Mouse (Mus musculus) C2C12 (cell line): ENCODE results near the gene Chchd3. TPM values are rescaled to one million over a fixed set of nuclear protein-coding genes. Genes with fewer than 3 reads are reported as not detected.

Source experiments
- H3K27me3 ChIP-seq: one replicate; pipeline ENCODE4 v1.6.1; 2011; ENCODE audit not compliant: control insufficient read depth, insufficient read depth, insufficient read length
- H3K36me3 ChIP-seq: one replicate; pipeline ENCODE4 v1.6.1; 2011; ENCODE audit not compliant: control insufficient read depth, insufficient read depth
- H3K4me3 ChIP-seq: one replicate; pipeline ENCODE4 v1.5.1; 2011; ENCODE audit warnings: mild to moderate bottlenecking, control low read depth; ENCODE audit not compliant: poor library complexity, insufficient read depth, severe bottlenecking
- H3K79me2 ChIP-seq: one replicate; pipeline ENCODE4 v1.6.1; 2011; ENCODE audit not compliant: control insufficient read depth, insufficient read depth
- H3K79me3 ChIP-seq: one replicate; pipeline ENCODE4 v1.6.1; 2011; ENCODE audit warnings: low read depth, control low read depth
- H3ac ChIP-seq: one replicate; pipeline ENCODE3; 2011; ENCODE audit warnings: low read depth; ENCODE audit not compliant: control insufficient read depth, insufficient read length
- CEBPB ChIP-seq: IDR thresholded peaks from one replicate; pipeline ENCODE4 v1.6.1; 2011; ENCODE audit warnings: low read depth, mild to moderate bottlenecking, control low read depth, moderate library complexity
- CTCF ChIP-seq: IDR thresholded peaks from one replicate; pipeline ENCODE4 v1.5.1; 2011; ENCODE audit not compliant: control insufficient read depth, insufficient read depth, insufficient read length
- FOSL1 ChIP-seq: IDR thresholded peaks from one replicate; pipeline ENCODE4 v1.8.0; 2011; ENCODE audit warnings: mild to moderate bottlenecking, low read length; ENCODE audit not compliant: poor library complexity, insufficient read depth, severe bottlenecking
- MAX ChIP-seq: IDR thresholded peaks from one replicate; pipeline ENCODE4 v1.6.1; 2011; ENCODE audit warnings: mild to moderate bottlenecking, control low read depth
- MYOD1 ChIP-seq: IDR thresholded peaks from one replicate; pipeline ENCODE4 v1.6.1; 2011; ENCODE audit warnings: low read depth; ENCODE audit not compliant: control insufficient read depth, insufficient read length
- MYOG ChIP-seq: IDR thresholded peaks from one replicate; pipeline ENCODE4 v1.6.1; 2011; ENCODE audit not compliant: control insufficient read depth, insufficient read length; ENCODE audit errors: extremely low read depth
- USF1 ChIP-seq: IDR thresholded peaks from one replicate; pipeline ENCODE4 v1.6.1; 2011; ENCODE audit warnings: low read depth, mild to moderate bottlenecking, control low read depth, moderate library complexity
- polyA plus RNA-seq: library from polyadenylated mRNA; unstranded; fragments of >200 nt; fragmentation: generic; extraction: Trizol; gene quantifications from one replicate; pipeline ENCODE4 v1.2.1, GENCODE M21; 2012; ENCODE audit warnings: missing spikeins

Chchd3 gene
- polyA plus RNA-seq, 1 experiment, result 94.8 TPM

- Histone ChIP-seq H3K4me3 (no peak overlapping the region), H3ac (no peak overlapping the region), H3K36me3 (peaks cover 23% of the 10 kb centered on the region), H3K27me3 (no peaks in the 10 kb centered on the region), H3K79me2 (peaks cover 88% of the 10 kb centered on the region), H3K79me3 (peaks cover 40% of the 10 kb centered on the region)
- TF ChIP-seq FOSL1 (no peak), CTCF (no peak), CEBPB (no peak), MYOG (no peak), MYOD1 (no peak), USF1 (no peak), MAX (no peak)
Observed at GRCm38 (mm10) chr6:33032543-33032942, 27.5 kb downstream of the Chchd3 start.

GRCm38 (mm10) chr6:33031631-33032030 lies 28.4 kb downstream of the Chchd3 start:
- TF ChIP-seq FOSL1 (no peak), MYOG (no peak), USF1 (no peak), MYOD1 (no peak), CTCF (no peak), MAX (no peak), CEBPB (no peak)
- Histone ChIP-seq H3ac (no peak overlapping the region), H3K4me3 (no peak overlapping the region), H3K27me3 (no peaks in the 10 kb centered on the region), H3K36me3 (peaks cover 15% of the 10 kb centered on the region), H3K79me2 (peaks cover 88% of the 10 kb centered on the region), H3K79me3 (peaks cover 47% of the 10 kb centered on the region)

DNA sequence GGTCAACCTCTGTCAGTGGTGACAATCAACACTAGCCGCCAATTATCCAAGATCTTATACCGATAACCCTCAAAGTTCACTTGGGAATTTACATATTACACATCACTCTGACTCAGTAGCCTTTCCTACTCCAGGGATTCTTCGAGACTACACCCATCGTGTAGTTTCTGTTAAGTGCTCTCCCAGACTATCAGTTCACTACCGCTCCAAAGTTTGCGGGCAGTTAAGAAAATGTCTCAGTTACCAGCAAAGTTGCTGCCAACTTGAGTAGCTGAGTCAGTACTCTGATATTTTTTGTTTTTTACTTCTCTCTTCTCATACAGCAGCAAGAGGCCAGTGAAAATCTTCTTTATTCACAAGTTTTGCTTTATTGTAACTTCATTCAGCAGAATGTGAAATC lies 31.8 kb downstream of the Chchd3 start:
- Histone ChIP-seq H3K27me3 (no peaks in the 10 kb centered on the region), H3K79me2 (peaks cover 97% of the 10 kb centered on the region), H3K36me3 (no peaks in the 10 kb centered on the region), H3ac (no peak overlapping the region), H3K79me3 (peaks cover 61% of the 10 kb centered on the region), H3K4me3 (no peak overlapping the region)
- TF ChIP-seq MYOD1 (no peak), USF1 (no peak), MAX (no peak), FOSL1 (no peak), CTCF (no peak), CEBPB (no peak), MYOG (no peak)

GRCm38 (mm10) chr6:33025041-33025440 lies 35.0 kb downstream of the Chchd3 start:
- TF ChIP-seq CEBPB (no peak), MAX (no peak), CTCF (no peak), MYOD1 (no peak), MYOG (no peak), FOSL1 (no peak), USF1 (no peak)

GRCm38 (mm10) chr6:33004607-33005006 lies 55.5 kb downstream of the Chchd3 start:
- peaks cover 11% of the 10 kb centered on the region for H3K79me3 ChIP-seq
- H3K27me3 ChIP-seq, result no peaks in the 10 kb centered on the region
- no peak overlapping the region for H3ac ChIP-seq
- peaks cover 11% of the 10 kb centered on the region for H3K36me3 ChIP-seq
- H3K4me3 ChIP-seq, result no peak overlapping the region
- TF ChIP-seq CTCF, result no peak
- no peak for TF ChIP-seq MAX
- no peak for TF ChIP-seq CEBPB
- TF ChIP-seq FOSL1, result no peak
- TF ChIP-seq MYOG, result no peak
- TF ChIP-seq MYOD1, result no peak
- TF ChIP-seq USF1, result no peak
- peaks cover 51% of the 10 kb centered on the region for H3K79me2 ChIP-seq

More at GRCm38 (mm10) chr6:33025041-33025440, 35.0 kb downstream of the Chchd3 start:
- Histone ChIP-seq H3K4me3 (no peak overlapping the region), H3K36me3 (no peaks in the 10 kb centered on the region), H3K27me3 (no peaks in the 10 kb centered on the region), H3ac (no peak overlapping the region), H3K79me3 (peaks cover 56% of the 10 kb centered on the region), H3K79me2 (peaks cover 99% of the 10 kb centered on the region)

DNA sequence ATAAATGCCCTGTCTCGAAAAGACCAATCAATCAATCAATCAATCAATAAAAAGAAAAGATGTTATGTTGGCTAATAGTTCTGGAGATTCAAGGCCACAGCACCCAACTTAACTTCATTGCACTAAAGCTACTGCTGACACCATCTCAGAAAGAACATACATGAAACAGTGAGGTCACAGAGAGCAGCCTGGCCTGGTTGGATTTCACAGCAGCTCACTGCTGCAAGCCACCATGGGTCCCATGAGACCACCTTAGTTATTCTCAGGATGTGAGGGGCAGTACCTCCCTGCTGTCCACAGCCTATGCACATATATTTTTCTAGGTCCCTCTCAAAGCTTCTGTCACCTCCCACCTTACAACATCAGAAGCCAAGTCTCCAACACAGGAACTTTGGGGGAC lies 57.1 kb downstream of the Chchd3 start:
- TF ChIP-seq FOSL1 (no peak), MYOG (no peak), MAX (no peak), CEBPB (no peak), CTCF (no peak), MYOD1 (no peak), USF1 (no peak)
- Histone ChIP-seq H3K36me3 (peaks cover 11% of the 10 kb centered on the region), H3K79me2 (peaks cover 54% of the 10 kb centered on the region), H3K79me3 (peaks cover 16% of the 10 kb centered on the region), H3K27me3 (no peaks in the 10 kb centered on the region), H3K4me3 (no peak overlapping the region), H3ac (no peak overlapping the region)
